Mouse (Mus musculus) lung, adult 2 months (tissue): ENCODE measurements at regions not wholly inside any gene's neighbourhood (a gene's known extent, or its start where the extent isn't known, plus 50 kb on each side); places are given as distances from the start of the nearest gene placed in this dataset.

ENCODE experiments used
- DNase-seq: peaks from one replicate; pipeline ENCODE4 v3.0.0; 2022
- H3K4me1 ChIP-seq: fragments of 200-500 bp; 2 replicates; pipeline ENCODE4 v1.6.1; 2011; ENCODE audit warnings: low read length; ENCODE audit not compliant: control insufficient read depth, insufficient read depth
- H3K4me3 ChIP-seq: fragments of 200-500 bp; replicated peaks from 2 replicates; pipeline ENCODE3; 2011; ENCODE audit warnings: low read depth, mild to moderate bottlenecking, control low read depth, low read length; ENCODE audit errors: extremely low read depth
- CTCF ChIP-seq: fragments of 200-500 bp; IDR thresholded peaks from 2 replicates; pipeline ENCODE4 v1.5.1; 2011; ENCODE audit warnings: mild to moderate bottlenecking, low read length, control low read depth; ENCODE audit not compliant: insufficient read depth
- POLR2A ChIP-seq: fragments of 200-500 bp; IDR thresholded peaks from 2 replicates; pipeline ENCODE4 v1.6.1; 2011; ENCODE audit warnings: low read depth, mild to moderate bottlenecking, control low read depth, low read length, borderline replicate concordance; ENCODE audit errors: extremely low read depth
- WGBS: fragments of 180-500 bp; shearing (Covaris S2); methylation state at CpG from one replicate; pipeline ENCODE4 v1.1.7; 2018; 5-methylcytosine and 5-hydroxymethylcytosine counted together

GRCm38 (mm10) chr1:73392077-73392476, 376.4 kb upstream of the Tnp1 start:
- Histone ChIP-seq H3K4me3 (no peak overlapping the region), H3K4me1 (no peaks in the 10 kb centered on the region)
- TF ChIP-seq POLR2A = no peak
- no peak for TF ChIP-seq CTCF
- no peak for DNase-seq
- WGBS = 65% methylated on average over 10 of the region's 10 CpGs

GRCm38 (mm10) chr1:73389976-73390375, 374.3 kb upstream of the Tnp1 start:
- H3K4me3 ChIP-seq = no peak overlapping the region

GRCm38 (mm10) chr1:73389174-73389573, 373.5 kb upstream of the Tnp1 start:
- whole genome bisulfite sequencing = 82% methylated on average over 3 of the region's 3 CpGs

More at GRCm38 (mm10) chr1:73389976-73390375, 374.3 kb upstream of the Tnp1 start:
- DNase-seq = no peak
- WGBS = 77% methylated on average over 3 of the region's 3 CpGs
- TF ChIP-seq POLR2A = no peak
- no peaks in the 10 kb centered on the region for H3K4me1 ChIP-seq

DNA sequence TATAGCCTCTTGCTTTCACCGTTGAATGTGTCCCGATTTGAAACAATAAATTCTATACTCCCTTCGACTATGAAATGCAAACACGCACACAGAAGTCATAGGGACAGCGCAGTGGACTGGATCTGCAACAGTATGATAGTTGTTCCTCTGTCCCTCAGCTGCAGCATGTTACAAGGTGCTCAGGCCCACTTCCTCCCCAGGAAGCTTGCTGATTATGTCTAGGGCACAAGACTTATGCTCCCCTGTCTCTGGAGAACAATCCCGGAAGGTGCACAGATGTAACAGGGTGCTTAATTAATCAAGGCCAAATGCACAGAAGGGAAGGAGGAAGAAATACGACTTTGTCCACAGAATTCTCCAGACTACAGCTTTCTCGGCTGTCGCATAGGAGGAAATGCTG, 365.9 kb upstream of the Tnp1 start:
- 58% methylated on average over 9 of the region's 9 CpGs for WGBS
- Histone ChIP-seq H3K4me1 (no peaks in the 10 kb centered on the region), H3K4me3 (no peak overlapping the region)
- no peak for DNase-seq
- TF ChIP-seq POLR2A = no peak
- TF ChIP-seq CTCF = no peak

More at GRCm38 (mm10) chr1:73389174-73389573, 373.5 kb upstream of the Tnp1 start:
- no peak for TF ChIP-seq POLR2A
- no peak for TF ChIP-seq CTCF
- H3K4me3 ChIP-seq = no peak overlapping the region
- no peaks in the 10 kb centered on the region for H3K4me1 ChIP-seq
- no peak for DNase-seq

- TF ChIP-seq POLR2A (no peak), CTCF (no peak)
- no peak for DNase-seq
- Histone ChIP-seq H3K4me3 (no peak overlapping the region), H3K4me1 (no peaks in the 10 kb centered on the region)
- 57% methylated on average over 7 of the region's 7 CpGs for WGBS
Measured at GRCm38 (mm10) chr1:73374531-73375375, 359.0 kb upstream of the Tnp1 start.

GRCm38 (mm10) chr1:73368222-73368621, 352.5 kb upstream of the Tnp1 start:
- no peak for TF ChIP-seq POLR2A
- no peak for TF ChIP-seq CTCF
- Histone ChIP-seq H3K4me1 (peaks cover under 1% of the 10 kb centered on the region; the same call in 1 of the 2 replicates), H3K4me3 (no peak overlapping the region)
- DNase-seq = no peak
- WGBS = 56% methylated on average over 5 of the region's 5 CpGs

GRCm38 (mm10) chr1:73365842-73366241, 350.1 kb upstream of the Tnp1 start:
- Histone ChIP-seq H3K4me3 (no peak overlapping the region), H3K4me1 (peaks cover 7% of the 10 kb centered on the region)
- TF ChIP-seq CTCF = no peak
- no peak for DNase-seq
- WGBS = 59% methylated on average over 4 of the region's 4 CpGs

DNA sequence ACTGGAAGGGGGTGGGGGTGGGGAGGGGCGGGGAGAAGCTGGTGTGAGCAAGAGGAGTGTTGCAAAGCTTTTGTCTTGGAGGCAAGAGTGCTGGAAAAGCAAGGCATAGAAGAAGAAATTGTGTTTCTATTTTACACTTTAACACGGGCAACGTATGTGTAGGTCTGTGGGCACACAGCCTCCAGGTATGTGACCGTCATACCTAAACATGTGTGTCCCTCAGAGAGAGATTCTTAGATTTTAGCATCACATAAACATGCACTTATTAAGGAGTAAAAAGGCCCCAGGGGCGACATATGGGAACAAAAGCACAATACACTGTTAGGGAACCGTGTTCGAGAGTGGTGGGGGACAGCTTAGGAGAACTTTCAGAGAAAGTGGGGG, 348.6 kb upstream of the Tnp1 start:
- 72% methylated on average over 7 of the region's 7 CpGs for WGBS
- Histone ChIP-seq H3K4me3 (no peak overlapping the region), H3K4me1 (peaks cover 7% of the 10 kb centered on the region)
- TF ChIP-seq POLR2A = no peak
- no peak for TF ChIP-seq CTCF
- DNase-seq = no peak

DNA sequence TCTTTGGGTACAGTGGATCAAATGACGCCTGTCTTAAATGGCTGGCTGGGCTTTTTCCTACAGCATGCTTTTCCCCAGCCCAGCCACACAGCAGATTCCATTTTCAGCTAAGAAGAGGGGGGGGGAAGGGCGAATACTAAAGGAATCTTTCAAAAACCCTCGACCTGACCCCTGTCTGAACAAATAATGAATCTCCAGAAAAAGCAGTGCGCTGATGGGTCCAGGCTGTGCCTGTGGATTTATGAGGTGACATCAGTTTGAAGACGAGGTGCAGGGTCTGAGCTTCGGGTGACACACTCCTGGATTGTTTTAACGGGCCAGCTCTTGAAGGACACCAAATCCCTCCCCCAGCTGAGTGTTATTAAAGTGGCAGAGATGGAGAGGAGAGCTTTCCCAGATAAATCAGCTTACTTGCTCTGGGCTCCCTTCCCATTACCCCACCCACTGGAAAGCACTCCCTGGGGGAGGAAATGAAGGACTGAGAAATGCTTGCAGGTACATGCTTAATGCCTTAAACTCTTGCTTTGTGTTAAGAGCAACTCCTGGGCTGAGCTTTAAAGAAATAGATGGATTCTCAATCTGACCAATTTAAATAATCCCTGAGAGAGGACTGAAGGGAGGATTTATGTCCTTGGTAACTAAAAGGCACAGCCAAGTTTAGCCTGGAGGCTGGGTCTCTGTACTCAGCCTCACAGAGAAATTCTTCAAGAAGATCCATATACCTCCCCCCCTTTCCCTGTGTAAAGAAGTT, 348.0 kb upstream of the Tnp1 start:
- Histone ChIP-seq H3K4me1 (peaks cover 7% of the 10 kb centered on the region), H3K4me3 (no peak overlapping the region)
- DNase-seq = peak; percentile 36
- 14% methylated on average over 7 of the region's 7 CpGs for WGBS
- TF ChIP-seq CTCF (no peak), POLR2A (no peak)

GRCm38 (mm10) chr1:73362122-73362521, 346.4 kb upstream of the Tnp1 start:
- WGBS = 54% methylated on average over 1 of the region's 1 CpGs
- TF ChIP-seq POLR2A (no peak), CTCF (no peak)
- H3K4me1 ChIP-seq = peaks cover 7% of the 10 kb centered on the region
- DNase-seq = peak; percentile 15
- H3K4me3 ChIP-seq = no peak overlapping the region
